Mouse (Mus musculus) right cerebral cortex, adult 18-20 months (tissue): ENCODE data around the gene Cd247.
A peak's percentile ranks its signal among the peaks of the same experiment; 100 is the strongest.
"Not testable (repeated sequence)": the region's sequence is repeated elsewhere in the genome, so short reads cannot be mapped to it uniquely, and the experiment has no call there.

Source experiments
- DNase-seq: peaks from one replicate; pipeline ENCODE4 v3.0.0; 2022; ENCODE audit warnings: mixed read lengths

Gene Cd247

GRCm38 (mm10) chr1:165788511-165788910 is at the start of gene Cd247:
Cd247 (plus strand) TSS chr1:165788681.
- no peak for DNase-seq

DNA sequence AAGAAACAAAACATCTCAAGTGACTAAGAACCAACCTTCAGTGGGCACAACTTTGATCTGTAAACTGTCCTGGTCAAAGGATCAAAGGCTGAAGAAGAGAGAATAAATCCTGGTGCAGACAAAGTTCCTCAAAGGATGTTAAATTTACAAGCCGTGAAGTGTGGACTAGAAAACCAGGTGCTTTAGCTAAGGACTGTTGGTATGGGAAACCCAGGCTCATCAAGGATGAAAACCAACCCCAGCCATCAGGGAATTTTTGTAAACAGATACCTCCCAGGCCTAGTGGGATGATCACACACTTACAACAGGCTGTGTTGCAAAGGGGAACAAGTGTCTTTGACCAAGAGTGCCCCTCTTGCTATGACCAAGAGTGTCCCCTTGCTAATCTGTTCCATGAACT is 49.5 kb upstream of the Cd247 start:
- DNase-seq, result no peak

DNA sequence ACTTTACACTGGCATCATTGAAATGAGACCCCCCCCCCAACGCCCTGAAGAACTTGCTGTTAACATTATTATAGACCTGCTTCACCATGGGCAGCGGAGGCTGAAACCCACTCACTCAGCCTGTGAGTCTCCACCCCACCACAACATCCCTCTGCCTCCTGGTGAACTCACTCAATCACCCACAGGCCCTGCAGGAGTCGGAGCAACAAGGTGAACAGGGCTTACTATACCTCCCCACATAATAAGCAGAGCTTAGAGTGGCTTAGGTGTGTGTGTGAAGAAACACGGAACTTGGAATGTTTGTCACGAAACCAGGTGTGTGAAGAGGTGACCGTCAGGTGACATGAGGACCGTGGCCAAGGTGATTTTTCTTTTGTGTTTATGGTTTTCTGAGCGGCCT is 46.5 kb upstream of the Cd247 start:
- no peak for DNase-seq

- no peak for DNase-seq
Observed at GRCm38 (mm10) chr1:165748053-165748452, 40.4 kb upstream of the Cd247 start.

DNA sequence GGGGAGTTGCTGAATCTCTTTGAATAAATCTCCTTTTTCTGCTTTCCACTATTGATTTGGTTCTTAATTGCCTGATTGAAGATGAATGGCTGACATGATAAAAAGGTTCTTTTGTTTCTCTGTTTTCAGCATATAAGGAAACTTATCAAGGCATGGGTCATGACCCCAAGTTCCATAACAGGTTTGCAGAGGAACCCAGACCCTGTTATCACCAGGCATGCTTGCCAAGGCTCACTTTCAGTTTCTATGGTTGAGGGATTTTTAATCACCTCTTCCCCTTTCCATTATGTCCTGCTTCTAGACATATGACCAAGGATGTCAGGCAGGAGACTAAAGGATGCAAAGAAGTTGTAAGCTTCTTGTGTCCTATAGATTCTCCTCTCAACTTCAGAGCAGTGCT is 37.3 kb upstream of the Cd247 start:
- DNase-seq, result no peak

- no peak for DNase-seq
Observed at GRCm38 (mm10) chr1:165751838-165752237, 36.6 kb upstream of the Cd247 start.

DNA sequence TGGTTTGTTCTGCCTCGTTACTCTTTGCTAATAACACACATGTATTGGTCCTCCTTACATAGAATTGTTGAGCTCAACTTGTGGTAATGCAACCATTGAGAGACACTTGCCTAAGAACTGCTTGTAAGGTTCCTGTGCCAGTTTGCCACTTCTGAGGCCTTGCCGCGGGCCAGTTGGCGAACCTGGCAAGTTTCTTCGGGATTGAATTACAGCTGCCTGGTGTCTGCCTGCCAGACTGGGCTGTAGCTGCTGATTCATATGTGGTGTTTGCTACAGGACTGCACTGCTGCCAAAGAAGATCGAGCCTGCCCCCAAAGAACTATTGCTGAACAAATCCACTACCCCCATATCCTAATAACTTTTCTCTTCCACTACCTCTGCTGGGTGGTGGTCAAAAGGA is 34.3 kb upstream of the Cd247 start:
- no peak for DNase-seq

- no peak for DNase-seq
Observed at GRCm38 (mm10) chr1:165755194-165755593, 33.3 kb upstream of the Cd247 start.

- no peak for DNase-seq
Observed at GRCm38 (mm10) chr1:165761522-165762305, 26.8 kb upstream of the Cd247 start.

DNA sequence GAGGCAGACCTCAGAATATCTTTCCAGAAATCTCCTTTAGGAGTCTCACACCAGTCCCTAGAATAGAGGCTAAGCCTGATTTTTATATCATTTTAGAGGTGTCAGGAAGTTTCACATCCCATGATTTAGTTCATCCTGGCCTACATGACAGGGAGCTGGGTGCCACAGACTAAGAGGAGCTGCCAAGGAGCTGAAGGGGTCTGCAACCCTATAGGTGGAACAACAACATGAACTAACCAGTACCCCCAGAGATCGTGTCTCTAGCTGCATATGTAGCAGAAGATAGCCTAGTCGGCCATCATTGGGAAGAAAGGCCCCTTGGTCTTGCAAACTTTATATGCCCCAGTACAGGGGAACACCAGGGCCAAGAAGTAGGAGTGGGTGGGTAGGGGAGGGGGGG is 26.0 kb upstream of the Cd247 start:
- not testable (repeated sequence) for DNase-seq

- no peak for DNase-seq
Observed at GRCm38 (mm10) chr1:165762914-165763634, 25.4 kb upstream of the Cd247 start.

DNA sequence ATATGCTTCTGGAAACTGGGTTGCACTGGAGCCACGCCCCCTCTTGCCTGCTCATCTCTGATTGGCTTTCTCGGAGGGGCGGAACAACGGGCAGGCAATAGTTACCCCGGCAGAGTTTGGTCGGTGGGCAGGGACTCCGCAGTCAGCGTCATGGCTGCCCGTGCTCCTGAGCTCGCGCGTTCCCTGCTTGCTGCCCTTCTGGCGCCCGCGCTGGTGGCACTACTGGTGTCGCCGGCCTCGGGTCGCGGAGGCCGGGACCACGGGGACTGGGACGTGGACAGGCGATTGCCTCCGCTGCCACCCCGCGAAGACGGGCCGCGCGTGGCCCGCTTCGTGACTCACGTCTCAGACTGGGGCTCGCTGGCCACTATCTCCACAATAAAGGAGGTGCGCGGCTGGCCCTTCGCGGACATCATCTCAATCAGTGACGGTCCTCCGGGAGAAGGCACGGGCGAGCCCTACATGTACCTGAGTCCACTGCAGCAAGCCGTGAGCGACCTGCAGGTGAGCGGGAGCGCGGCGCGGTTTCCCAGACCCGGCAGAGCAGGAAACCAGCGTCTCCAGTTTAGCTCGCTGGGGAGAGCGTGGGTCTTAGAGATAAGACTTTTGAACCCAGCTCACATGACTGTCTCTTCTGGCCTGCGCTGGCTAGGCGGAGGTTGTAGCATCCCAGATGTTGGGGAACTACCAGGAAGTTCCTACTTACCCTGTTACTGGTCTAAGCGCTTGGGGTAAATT is 24.7 kb upstream of the Cd247 start, which contains the start of gene Creg1:
TSS of gene Creg1 (plus strand) at position 112 of the 738 bp plus-strand sequence.
- peak; percentile 95 for DNase-seq

- no peak for DNase-seq
Observed at GRCm38 (mm10) chr1:165764571-165764970, 23.9 kb upstream of the Cd247 start.

DNA sequence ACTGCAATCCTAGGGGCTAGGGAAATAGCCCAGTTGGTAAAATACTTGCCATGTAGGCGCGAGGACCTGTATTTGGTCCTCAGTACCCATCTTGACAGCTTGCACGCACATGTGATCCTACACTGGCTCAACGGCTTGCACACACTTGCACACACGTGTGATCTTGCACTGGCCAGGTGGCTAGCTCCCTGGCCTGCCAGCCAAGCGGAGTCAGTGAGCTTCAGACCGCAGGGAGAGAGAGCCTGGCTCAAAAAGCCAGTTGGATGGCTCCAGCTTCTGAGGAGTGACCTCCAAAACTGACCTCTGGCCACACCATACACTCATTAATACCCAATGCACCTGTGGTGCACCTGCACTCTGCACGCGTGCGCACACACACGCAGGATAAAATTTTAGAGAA is 23.4 kb upstream of the Cd247 start:
- DNase-seq, result no peak

DNA sequence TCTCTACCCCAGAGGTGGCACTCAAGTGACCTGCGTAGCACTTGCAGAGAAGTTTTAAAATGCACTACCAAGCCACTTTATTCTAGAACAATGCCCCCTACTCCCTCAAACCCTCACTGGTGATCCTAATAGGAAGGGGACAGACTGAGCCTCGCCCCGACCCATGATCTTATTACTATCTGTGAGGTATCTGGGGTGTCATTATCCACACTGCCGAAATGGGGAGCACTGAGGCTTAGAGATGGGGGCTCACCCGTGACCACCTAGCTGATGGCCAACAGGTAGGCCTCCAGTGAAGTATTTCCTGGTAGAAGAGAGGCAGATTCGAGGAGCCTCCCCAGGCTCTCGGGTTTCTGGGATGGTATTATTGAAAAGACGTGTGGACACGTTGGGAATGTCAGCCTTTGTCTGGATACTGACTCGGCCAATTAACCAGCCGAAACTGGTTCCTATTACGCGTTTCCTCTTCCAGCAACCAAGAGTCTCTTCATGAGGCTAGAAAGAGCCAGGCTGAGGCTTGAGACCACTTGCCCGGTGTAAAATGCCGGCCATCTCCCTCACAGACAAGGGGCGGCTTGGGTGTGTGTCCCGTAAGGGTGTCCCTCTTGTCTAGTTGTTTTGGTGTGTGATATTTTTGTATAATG is 22.7 kb upstream of the Cd247 start:
- no peak for DNase-seq

DNA sequence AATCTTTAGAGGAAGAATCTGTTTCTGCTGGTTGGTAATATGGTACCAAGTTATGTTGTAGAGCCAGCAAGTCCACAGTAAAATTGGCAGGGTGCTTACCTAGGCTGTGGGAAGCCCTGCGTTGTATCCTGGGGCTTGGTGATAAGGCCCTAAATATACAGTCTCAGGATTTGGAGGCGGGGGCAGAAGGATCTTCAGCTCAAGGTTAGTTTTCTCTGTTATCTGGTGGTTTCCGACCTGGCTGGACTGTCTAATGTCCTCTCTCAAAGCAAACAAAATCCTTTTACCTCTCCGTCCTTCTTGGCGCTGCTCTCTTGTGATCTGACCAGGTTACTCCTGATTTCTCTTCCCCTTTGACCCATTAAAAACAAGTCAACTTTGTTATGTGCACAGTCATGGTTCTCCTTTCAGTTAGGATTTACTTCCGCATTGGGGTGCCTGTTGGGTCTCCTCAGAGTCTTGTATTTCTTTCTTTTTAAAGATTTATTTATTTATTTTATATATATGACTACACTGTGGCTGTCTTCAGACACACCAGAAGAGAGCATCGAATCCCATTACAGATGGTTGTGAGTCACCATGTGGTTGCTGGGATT is 22.1 kb upstream of the Cd247 start:
- DNase-seq, result no peak

DNA sequence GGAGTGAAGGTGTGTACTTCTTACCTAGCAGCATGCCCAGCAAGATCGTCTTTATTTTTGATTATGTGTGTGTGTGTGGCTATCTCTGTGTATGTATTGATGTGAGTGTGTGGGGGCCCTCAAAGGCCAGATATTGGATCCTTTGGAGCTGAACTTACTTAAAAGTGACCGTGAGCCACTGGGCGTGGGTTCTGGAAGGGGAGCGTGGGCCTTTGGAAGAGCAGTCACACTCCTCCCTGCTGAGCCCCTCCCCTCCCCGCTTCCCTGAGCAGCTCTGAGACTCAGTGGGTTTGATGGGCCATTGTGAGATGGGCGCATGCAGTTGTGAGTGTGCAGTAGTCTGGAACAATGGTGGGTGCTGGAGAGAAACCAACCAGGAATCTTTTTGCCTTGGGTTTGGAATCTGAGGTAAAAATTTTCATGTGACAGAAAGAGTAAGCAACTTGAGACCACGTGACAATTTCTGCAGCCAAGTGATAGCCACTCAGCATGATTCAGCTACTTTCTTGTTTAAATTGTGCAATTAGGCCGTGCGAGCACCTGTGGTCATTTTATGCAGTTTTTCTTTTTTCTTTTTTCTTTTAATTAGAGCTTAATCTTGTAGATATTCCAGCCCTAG is 19.5 kb upstream of the Cd247 start:
- no peak for DNase-seq

- DNase-seq, result no peak
Observed at GRCm38 (mm10) chr1:165770181-165770759, 18.2 kb upstream of the Cd247 start.

DNA sequence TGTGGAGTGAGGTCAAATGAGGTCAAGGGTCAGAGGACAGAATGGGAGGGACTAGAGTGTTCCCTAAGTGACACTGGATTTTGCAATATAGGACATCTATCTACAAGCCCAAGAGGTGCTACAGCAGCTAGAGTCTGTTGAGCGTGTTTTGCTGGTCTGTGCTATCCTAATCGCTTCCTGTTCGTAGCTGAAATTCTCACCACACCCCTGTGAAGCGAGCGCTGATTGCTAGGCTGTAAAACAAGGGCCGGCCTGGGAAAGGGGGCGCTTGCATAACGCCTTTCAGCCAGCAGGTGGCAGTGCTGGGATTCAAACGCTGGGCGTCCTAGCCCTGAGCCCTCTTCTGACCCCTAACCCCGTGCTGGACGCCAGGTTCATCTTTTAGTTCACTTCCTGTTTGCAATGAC is 17.0 kb upstream of the Cd247 start:
- peak; percentile 60 for DNase-seq

DNA sequence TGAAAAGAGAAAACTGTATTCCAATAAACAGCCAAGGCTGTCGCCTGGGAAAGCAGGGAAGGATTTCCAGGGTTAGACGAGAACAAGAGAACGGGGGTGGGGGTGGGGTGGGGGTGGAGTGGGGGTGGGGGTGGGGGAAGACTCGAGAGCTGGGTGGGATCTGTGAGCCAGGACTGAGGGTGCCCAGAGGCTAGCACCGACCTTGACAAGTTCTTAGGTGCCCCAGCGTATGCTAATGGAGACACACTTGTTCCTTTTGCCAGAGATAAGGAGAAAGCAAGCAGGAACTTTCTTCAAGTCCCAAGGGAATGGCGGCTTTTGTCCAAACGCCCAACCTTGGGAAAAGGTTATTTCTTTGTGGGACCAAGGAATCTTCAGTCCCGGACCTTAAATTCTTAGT is 16.5 kb upstream of the Cd247 start:
- DNase-seq, result no peak

GRCm38 (mm10) chr1:165775518-165776294 is 12.8 kb upstream of the Cd247 start:
- peak; percentile 28 for DNase-seq
